Mouse (Mus musculus): ENCODE results near the gene Lrp8.

DNA sequence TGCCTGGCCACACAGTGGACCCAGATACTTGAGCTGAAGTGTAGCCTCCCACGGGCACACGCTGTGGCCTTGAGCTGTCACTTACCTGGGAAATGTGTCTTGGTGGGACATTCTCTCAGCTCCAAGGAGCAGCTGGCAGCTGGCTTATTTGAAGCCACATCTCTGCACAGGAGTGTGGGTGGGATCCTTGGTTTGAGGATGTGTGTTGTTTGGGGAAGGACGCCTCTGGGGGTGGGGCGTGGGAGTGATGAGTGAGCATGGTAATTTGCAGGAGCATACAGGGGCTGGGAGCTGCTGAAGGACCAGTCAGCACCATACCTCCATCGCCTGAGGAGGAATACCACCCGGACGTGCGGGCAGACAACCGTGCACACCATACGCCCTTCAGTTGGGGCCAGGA lies 28.1 kb downstream of the Lrp8 start:
- TF ChIP-seq GATA1 (IDR thresholded peaks at IDR 0.05; ENCODE audit: low read length) (no peak), TAL1 (IDR thresholded peaks at IDR 0.05; ENCODE audit: low read length) (no peak)
